Mouse (Mus musculus): ENCODE results near the gene Dpf2.

Dpf2 gene

GRCm38 (mm10) chr19:5935266-5935665 lies 22.5 kb upstream of the Dpf2 start:
- DNase-seq: peak; percentile 83 to 89

GRCm38 (mm10) chr19:5929634-5930596 lies 17.1 kb upstream of the Dpf2 start:
- peak; percentile 91 to 94 for DNase-seq

- DNase-seq: no peak
Measured at GRCm38 (mm10) chr19:5928546-5928945, 15.7 kb upstream of the Dpf2 start.

GRCm38 (mm10) chr19:5928104-5928503 lies 15.3 kb upstream of the Dpf2 start:
- DNase-seq: peak in 1 of 2 experiments; percentile 37

DNA sequence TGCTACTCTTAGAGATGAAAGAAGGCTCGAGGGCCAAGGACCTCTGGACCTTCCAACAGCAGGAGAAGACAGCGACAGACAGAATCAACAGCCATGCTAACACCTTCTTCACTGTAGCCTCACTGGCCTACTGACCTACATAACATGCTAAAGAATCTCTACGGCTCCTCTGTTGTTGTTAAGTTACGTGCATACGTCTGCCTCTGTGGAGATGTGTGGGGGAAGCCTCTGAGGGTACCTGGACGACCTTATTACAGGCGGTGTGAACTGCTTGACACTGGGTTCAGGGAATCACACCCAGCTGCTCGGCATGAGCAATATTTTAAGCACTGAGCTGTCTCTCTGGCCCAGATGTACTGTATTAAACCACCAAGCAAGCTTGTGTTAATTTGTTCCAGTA lies 14.7 kb upstream of the Dpf2 start:
- DNase-seq: no peak

DNA sequence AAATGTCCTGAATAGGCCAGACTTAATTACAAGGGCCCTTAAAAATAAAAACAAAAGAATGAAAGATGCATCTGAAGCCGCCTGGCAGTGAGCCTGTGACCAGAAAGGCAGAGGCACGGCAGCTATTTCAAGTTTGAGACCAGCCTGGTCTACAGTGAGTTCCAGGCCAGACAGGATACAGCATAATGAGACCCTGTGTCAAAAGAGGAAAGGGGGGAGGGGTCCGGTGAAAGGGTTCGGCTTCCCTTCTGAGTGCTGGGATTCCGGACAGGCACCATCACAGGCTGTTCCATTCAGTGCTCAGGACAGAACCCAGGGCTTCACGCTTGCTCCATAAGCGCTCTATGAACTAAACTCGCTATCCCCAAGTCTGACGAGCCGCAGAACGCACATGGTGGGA lies 14.2 kb upstream of the Dpf2 start:
- DNase-seq: peak; percentile 29 to 52

- DNase-seq: no peak
Measured at GRCm38 (mm10) chr19:5925311-5925855, 12.6 kb upstream of the Dpf2 start.

GRCm38 (mm10) chr19:5924713-5925093 lies 11.9 kb upstream of the Dpf2 start, which contains the start of gene Cdc42ep2:
Cdc42ep2 (minus strand) TSS chr19:5924816.
- peak; percentile 99 for DNase-seq

GRCm38 (mm10) chr19:5923990-5924712 lies 11.3 kb upstream of the Dpf2 start:
- peak; percentile 98 to 99 for DNase-seq

DNA sequence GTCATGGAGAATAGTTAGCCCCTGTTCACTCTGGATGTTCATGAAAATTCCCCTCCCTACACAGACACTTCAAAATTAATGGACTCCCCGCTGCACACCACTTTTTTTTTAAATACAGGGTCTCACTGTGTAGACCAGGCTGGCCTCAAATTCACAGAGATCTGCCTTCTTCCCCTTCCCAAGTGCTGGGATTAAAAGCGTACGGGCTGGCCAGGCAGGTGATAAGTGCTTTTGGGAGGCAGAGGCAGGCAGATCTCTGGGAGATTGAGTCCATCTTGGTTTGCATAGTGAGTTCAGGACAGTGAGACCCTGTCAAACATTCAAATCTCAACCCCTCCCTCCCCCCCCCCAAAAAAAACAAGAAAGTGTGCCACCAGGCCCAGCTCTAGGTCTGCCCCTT lies 10.2 kb upstream of the Dpf2 start:
- DNase-seq: no peak

- DNase-seq: peak in 1 of 2 experiments; percentile 40
Measured at GRCm38 (mm10) chr19:5922119-5922942, 9.5 kb upstream of the Dpf2 start.

- DNase-seq: peak; percentile 49 to 64
Measured at GRCm38 (mm10) chr19:5921715-5922114, 8.9 kb upstream of the Dpf2 start.

DNA sequence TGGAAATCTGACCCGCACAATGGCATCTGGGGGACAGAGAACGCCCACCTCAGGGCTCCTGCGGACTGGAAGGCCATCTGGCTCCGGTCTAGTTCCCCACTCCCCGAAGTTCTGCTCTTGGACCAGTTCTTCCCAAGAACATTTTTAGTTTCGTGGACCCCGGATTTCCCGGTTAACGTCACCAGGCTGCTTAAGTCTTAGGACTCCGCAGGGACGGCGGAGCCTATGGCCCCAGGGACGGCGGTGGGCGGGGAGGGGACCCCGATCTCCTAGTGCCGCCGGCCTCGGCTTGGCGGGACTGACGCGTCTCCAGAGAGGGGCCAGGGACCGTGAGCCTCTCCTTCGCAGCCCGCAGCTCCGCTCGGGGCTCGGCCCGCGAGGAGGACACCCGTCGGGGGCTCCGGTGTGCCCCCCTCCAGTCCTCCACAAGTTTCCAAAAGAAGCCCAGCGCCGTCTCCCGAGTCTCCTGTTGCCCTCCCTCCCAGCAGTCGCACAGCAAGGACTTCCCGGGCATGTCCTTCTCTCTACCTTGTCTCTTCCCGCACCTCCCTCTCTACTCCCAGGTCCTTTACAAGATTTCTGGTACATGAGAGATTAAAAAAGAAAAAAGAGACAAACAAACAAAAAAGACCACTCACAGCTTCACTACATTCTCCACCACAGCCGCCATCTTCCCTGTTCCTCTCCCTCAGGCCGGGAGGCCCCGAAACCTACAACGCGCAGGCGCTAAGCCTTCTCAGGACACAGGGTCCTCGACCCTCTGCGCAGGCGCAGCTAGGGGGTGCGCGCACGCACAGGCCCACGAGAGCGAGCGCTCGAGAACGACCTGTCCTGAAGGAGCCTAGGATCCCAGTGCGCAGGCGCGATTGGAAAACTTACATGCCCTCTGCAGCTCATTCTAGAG lies 455 bp downstream of the Dpf2 start:
- peak; percentile 99 to 100 for DNase-seq

DNA sequence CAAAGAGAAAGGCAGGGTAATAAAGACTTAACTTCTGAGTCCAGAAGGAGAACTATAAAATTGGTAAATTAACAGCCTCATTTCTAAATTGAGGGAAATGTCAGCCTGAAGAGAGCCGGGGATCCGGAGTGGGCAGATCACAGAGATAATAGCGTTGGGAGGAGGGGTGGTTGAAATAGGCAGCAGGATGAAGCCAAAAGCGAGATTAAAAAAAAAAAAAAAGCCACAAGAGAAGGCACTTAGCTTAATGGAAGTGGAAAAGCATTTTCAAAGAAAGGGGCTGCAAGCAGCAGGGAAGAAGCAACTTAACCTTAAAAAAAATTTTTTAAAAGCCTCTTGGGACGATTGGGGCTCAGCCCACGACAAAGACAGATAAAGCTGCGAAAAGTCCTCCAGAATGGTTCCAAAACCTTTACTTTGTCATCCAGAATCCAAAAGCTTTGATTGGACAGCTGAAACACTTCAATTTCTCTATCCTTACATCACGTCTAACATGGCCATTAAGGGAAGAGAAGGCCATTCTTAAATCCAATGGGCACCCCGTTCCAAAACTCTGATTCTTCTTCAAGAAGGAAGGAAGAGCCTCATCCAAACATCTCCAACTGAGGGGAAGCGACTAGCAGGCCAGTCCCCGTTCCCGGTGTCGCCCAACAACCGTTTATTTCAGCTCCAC lies 1.2 kb downstream of the Dpf2 start:
- DNase-seq: no peak

GRCm38 (mm10) chr19:5910221-5910620 lies 2.6 kb downstream of the Dpf2 start:
- no peak for DNase-seq

- no peak for DNase-seq
Measured at GRCm38 (mm10) chr19:5907275-5907674, 5.5 kb downstream of the Dpf2 start.

- peak; percentile 98 to 99 for DNase-seq
Measured at GRCm38 (mm10) chr19:5894002-5894678, 18.7 kb downstream of the Dpf2 start, which contains the start of gene Tigd3. Tigd3 (minus strand) TSS chr19:5894149.

DNA sequence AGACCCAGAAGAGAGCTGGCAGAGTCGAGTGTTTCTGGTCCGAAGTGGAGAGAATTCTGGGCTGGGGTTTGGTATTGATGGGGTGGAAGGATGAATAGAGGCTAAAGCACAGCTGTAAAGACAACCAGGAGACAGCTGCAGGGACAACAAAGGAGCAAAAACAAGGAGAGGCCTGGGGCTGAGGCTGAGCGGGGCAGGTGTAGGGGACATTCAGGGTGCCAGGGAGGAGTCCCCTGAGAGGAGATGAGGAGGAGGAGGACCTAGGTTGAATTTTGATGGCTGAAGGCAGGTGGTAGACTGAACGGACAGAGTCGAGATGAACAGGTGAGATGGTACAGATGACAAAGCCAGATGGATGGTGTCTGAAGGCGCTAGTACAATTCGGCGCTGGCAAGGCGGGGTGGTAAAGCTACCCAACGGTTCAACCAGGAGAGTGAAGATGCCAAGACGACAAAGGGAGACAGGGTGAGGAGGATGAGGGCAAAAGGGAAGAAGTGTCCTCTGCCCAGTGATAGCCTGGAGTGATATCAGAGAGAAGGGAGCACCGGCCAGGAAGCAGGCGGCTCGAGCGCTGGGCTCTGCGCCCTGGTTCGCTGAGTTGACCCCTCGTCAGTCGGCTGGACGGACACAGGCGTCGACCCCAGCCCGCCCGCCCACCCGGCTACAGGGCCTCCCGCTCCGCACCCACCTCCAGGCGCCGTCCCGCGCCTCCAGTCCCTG lies 19.4 kb downstream of the Dpf2 start:
- no peak for DNase-seq

DNA sequence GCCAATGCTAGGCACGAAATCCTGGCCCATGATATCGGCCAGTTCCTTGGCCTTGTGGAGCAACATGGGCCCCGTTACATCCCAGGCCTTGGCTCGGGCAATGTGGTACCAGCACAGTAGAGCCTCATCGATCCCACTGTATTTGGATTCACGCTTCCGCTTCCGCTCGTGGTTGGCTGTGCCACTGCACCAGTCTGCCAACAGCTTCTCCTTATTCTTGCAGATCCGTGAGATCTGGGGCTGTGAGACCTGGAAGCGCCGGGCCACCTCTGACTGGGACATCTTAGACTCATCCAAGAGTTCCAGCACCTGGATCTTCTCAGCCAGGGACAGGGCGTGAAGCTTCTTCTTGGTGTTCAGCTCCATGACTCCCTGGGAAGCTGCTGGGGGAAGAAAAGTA lies 20.1 kb downstream of the Dpf2 start:
- DNase-seq: no peak
